Mouse (Mus musculus) myocyte (in vitro differentiated cells): Measurements from ENCODE around the gene Rbp7. TPM values are rescaled to one million over a fixed set of nuclear protein-coding genes. Genes with fewer than 3 reads are reported as not detected.

Experiments
- H3K27me3 ChIP-seq: one replicate; pipeline ENCODE4 v1.6.1; 2011; ENCODE audit not compliant: control insufficient read depth, insufficient read depth, insufficient read length
- H3K36me3 ChIP-seq: one replicate; pipeline ENCODE4 v1.6.1; 2011; ENCODE audit not compliant: control insufficient read depth, insufficient read depth
- H3K4me2 ChIP-seq: one replicate; pipeline ENCODE4 v1.6.1; 2011; ENCODE audit warnings: low read depth, control low read depth
- H3K4me3 ChIP-seq: one replicate; pipeline ENCODE4 v1.5.1; 2011; ENCODE audit warnings: mild to moderate bottlenecking, control low read depth, moderate library complexity
- H3K79me2 ChIP-seq: one replicate; pipeline ENCODE4 v1.6.1; 2011; ENCODE audit not compliant: control insufficient read depth, insufficient read depth
- H3ac ChIP-seq: one replicate; pipeline ENCODE4 v1.6.1; 2011; ENCODE audit not compliant: control insufficient read depth, insufficient read length
- CEBPB ChIP-seq: IDR thresholded peaks from 2 replicates; pipeline ENCODE4 v1.6.1; 2011; ENCODE audit warnings: mild to moderate bottlenecking, moderate library complexity; ENCODE audit not compliant: poor library complexity, insufficient read depth, severe bottlenecking
- E2F4 ChIP-seq: IDR thresholded peaks from one replicate; pipeline ENCODE4 v1.6.1; 2011; ENCODE audit warnings: mild to moderate bottlenecking, control low read depth, moderate library complexity; ENCODE audit not compliant: insufficient read depth
- MAX ChIP-seq: IDR thresholded peaks from one replicate; pipeline ENCODE4 v1.6.1; 2011; ENCODE audit warnings: low read depth, mild to moderate bottlenecking, control low read depth
- MYOD1 ChIP-seq, 3 experiments: IDR thresholded peaks; one replicate each; pipeline ENCODE4 v1.6.1; 2011; ENCODE audit warnings: control low read depth in 2 of 3, low read depth in 2 of 3, mild to moderate bottlenecking in 2 of 3, moderate library complexity in 1 of 3; ENCODE audit not compliant: insufficient read length in 2 of 3, control insufficient read depth in 1 of 3
- MYOG ChIP-seq, 3 experiments: IDR thresholded peaks; one replicate each; pipeline ENCODE4 v1.6.1; 2011; ENCODE audit warnings: control low read depth in 2 of 3, low read depth in 2 of 3, mild to moderate bottlenecking in 2 of 3; ENCODE audit not compliant: insufficient read length in 2 of 3, control insufficient read depth in 1 of 3, insufficient read depth in 1 of 3
- POLR2A ChIP-seq: IDR thresholded peaks from one replicate; pipeline ENCODE4 v1.6.1; 2011; ENCODE audit warnings: low read depth, mild to moderate bottlenecking, control low read depth, moderate library complexity; ENCODE audit not compliant: insufficient read length
- POLR2AphosphoS2 ChIP-seq: IDR thresholded peaks from one replicate; pipeline ENCODE4 v1.6.1; 2011; ENCODE audit warnings: low read depth, control low read depth; ENCODE audit not compliant: insufficient read length
- REST ChIP-seq: IDR thresholded peaks from one replicate; pipeline ENCODE4 v1.6.1; 2011; ENCODE audit warnings: mild to moderate bottlenecking, control low read depth, moderate library complexity; ENCODE audit not compliant: insufficient read depth, insufficient read length
- SRF ChIP-seq: IDR thresholded peaks from one replicate; pipeline ENCODE4 v1.6.1; 2011; ENCODE audit warnings: low read depth; ENCODE audit not compliant: control insufficient read depth, insufficient read length
- TCF12 ChIP-seq: IDR thresholded peaks from one replicate; pipeline ENCODE4 v1.6.1; 2011; ENCODE audit warnings: mild to moderate bottlenecking, control low read depth; ENCODE audit not compliant: poor library complexity, insufficient read depth, severe bottlenecking
- TCF3 ChIP-seq: IDR thresholded peaks from one replicate; pipeline ENCODE4 v1.6.1; 2011; ENCODE audit warnings: low read depth, control low read depth; ENCODE audit not compliant: insufficient read length
- USF1 ChIP-seq: IDR thresholded peaks from one replicate; pipeline ENCODE4 v1.6.1; 2011; ENCODE audit warnings: low read depth, mild to moderate bottlenecking, control low read depth, moderate library complexity
- polyA plus RNA-seq: library from polyadenylated mRNA; unstranded; fragments of >200 nt; fragmentation: generic; extraction: Trizol; gene quantifications from one replicate; pipeline ENCODE4 v1.2.1, GENCODE M21; 2012; ENCODE audit warnings: missing spikeins

The Rbp7 gene
- polyA plus RNA-seq, 1 experiment: not detected

- Histone ChIP-seq H3K4me3 (no peak overlapping the region), H3ac (no peak overlapping the region), H3K27me3 (no peaks in the 10 kb centered on the region), H3K4me2 (no peak overlapping the region), H3K36me3 (no peaks in the 10 kb centered on the region), H3K79me2 (no peaks in the 10 kb centered on the region)
- TF ChIP-seq SRF (no peak), USF1 (no peak), MAX (no peak), E2F4 (no peak), REST (no peak), TCF3 (no peak), POLR2AphosphoS2 (no peak), CEBPB (no peak), TCF12 (no peak), MYOG (IDR thresholded peaks at IDR 0.05; ENCODE audit: control insufficient read depth in 1 of 3, insufficient read depth in 1 of 3, insufficient read length in 2 of 3, low read depth in 2 of 3) (no peak), POLR2A (no peak), MYOD1 (IDR thresholded peaks at IDR 0.05; ENCODE audit: control insufficient read depth in 1 of 3, insufficient read length in 2 of 3, low read depth in 2 of 3) (no peak)
Measured at GRCm38 (mm10) chr4:149446309-149446708, 8.5 kb downstream of the Rbp7 start.

GRCm38 (mm10) chr4:149445868-149446267 lies 8.9 kb downstream of the Rbp7 start:
- Histone ChIP-seq H3ac (no peak overlapping the region), H3K4me2 (peak overlapping the region; percentile 93), H3K79me2 (no peaks in the 10 kb centered on the region), H3K4me3 (no peak overlapping the region), H3K27me3 (no peaks in the 10 kb centered on the region), H3K36me3 (no peaks in the 10 kb centered on the region)
- TF ChIP-seq POLR2AphosphoS2: no peak
- no peak for TF ChIP-seq TCF3
- TF ChIP-seq POLR2A: no peak
- no peak for TF ChIP-seq REST
- no peak for TF ChIP-seq TCF12
- no peak for TF ChIP-seq USF1
- TF ChIP-seq CEBPB: no peak
- no peak for TF ChIP-seq SRF
- TF ChIP-seq MYOG (IDR thresholded peaks at IDR 0.05; ENCODE audit: control insufficient read depth in 1 of 3, insufficient read depth in 1 of 3, insufficient read length in 2 of 3, low read depth in 2 of 3): no peak
- TF ChIP-seq E2F4: no peak
- TF ChIP-seq MAX: no peak
- no peak for TF ChIP-seq MYOD1 (IDR thresholded peaks at IDR 0.05; ENCODE audit: control insufficient read depth in 1 of 3, insufficient read length in 2 of 3, low read depth in 2 of 3)

GRCm38 (mm10) chr4:149444964-149445701 lies 9.6 kb downstream of the Rbp7 start:
- H3K4me3 ChIP-seq: peak overlapping the region; percentile 9
- TF ChIP-seq TCF3 (peak; percentile 76), MYOD1 (IDR thresholded peaks at IDR 0.05; ENCODE audit: control insufficient read depth in 1 of 3, insufficient read length in 2 of 3, low read depth in 2 of 3) (peak in 2 of 3 experiments; percentile 94 to 96), CEBPB (no peak), MYOG (IDR thresholded peaks at IDR 0.05; ENCODE audit: control insufficient read depth in 1 of 3, insufficient read depth in 1 of 3, insufficient read length in 2 of 3, low read depth in 2 of 3) (peak; percentile 72 to 97 (median 95)), MAX (peak; percentile 95), POLR2A (peak; percentile 85), E2F4 (no peak), SRF (no peak), USF1 (peak; percentile 69), POLR2AphosphoS2 (peak; percentile 85), REST (no peak), TCF12 (no peak)
- no peaks in the 10 kb centered on the region for H3K27me3 ChIP-seq
- H3K4me2 ChIP-seq: peak overlapping the region; percentile 93
- no peaks in the 10 kb centered on the region for H3K79me2 ChIP-seq
- no peak overlapping the region for H3ac ChIP-seq
- no peaks in the 10 kb centered on the region for H3K36me3 ChIP-seq

DNA sequence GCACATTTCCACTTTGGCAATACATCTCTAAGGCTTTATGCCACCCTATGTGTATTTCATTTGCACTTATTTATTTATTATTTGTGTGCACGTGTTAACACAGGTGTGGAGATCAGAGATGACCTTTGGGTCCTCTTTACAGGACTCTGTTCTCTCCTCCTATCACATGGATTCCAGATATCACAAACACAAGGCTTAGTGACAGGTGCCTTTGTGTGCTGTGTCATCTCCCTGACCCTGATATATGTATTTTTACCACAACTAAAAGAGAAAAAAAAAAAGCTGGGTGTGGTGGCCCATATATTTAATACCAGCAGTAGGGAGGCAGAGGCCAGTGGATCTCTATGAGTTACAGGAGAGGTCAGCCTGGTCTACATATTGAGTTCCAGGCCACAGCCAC lies 10.3 kb downstream of the Rbp7 start:
- Histone ChIP-seq H3K4me2 (peak overlapping the region; percentile 93), H3ac (no peak overlapping the region)
- no peak for TF ChIP-seq MYOD1 (IDR thresholded peaks at IDR 0.05; ENCODE audit: control insufficient read depth in 1 of 3, insufficient read length in 2 of 3, low read depth in 2 of 3)
- no peak for TF ChIP-seq USF1
- no peak for TF ChIP-seq TCF3
- TF ChIP-seq POLR2AphosphoS2: no peak
- TF ChIP-seq SRF: no peak
- TF ChIP-seq CEBPB: no peak
- no peak for TF ChIP-seq TCF12
- no peak for TF ChIP-seq POLR2A
- no peak for TF ChIP-seq MAX
- no peak for TF ChIP-seq MYOG (IDR thresholded peaks at IDR 0.05; ENCODE audit: control insufficient read depth in 1 of 3, insufficient read depth in 1 of 3, insufficient read length in 2 of 3, low read depth in 2 of 3)
- no peak for TF ChIP-seq E2F4
- TF ChIP-seq REST: no peak

DNA sequence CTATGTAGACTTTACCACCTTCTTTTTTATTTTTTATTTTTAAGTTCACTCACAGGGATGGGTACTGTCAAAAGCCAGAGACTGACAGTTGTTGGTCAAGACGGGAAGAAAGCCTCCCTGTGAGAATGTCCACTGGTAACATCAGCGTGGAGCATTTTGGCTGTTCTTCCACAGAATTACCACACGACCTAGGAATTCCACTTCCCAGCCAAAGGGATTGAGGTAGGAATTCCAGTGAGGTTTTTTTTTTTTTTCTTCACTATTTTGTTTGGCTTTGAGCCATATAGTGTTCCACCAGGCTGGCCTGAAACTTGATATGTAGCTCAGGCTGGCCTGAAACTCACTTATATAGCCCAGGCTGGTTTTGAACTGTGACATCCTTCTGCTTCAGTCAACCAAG lies 12.3 kb downstream of the Rbp7 start:
- no peak overlapping the region for H3K4me3 ChIP-seq
- TF ChIP-seq MAX (no peak), MYOD1 (IDR thresholded peaks at IDR 0.05; ENCODE audit: control insufficient read depth in 1 of 3, insufficient read length in 2 of 3, low read depth in 2 of 3) (no peak), CEBPB (peak; percentile 18; the same call in 1 of the 2 replicates)
- no peaks in the 10 kb centered on the region for H3K79me2 ChIP-seq
- peak overlapping the region; percentile 49 for H3K4me2 ChIP-seq
- H3K27me3 ChIP-seq: no peaks in the 10 kb centered on the region
- no peaks in the 10 kb centered on the region for H3K36me3 ChIP-seq
- no peak overlapping the region for H3ac ChIP-seq

More for the DNA sequence above, 10.3 kb downstream of the Rbp7 start:
- H3K27me3 ChIP-seq: no peaks in the 10 kb centered on the region
- H3K36me3 ChIP-seq: no peaks in the 10 kb centered on the region
- no peaks in the 10 kb centered on the region for H3K79me2 ChIP-seq
- H3K4me3 ChIP-seq: peak overlapping the region; percentile 9
